Mouse (Mus musculus) Patski (cell line): ENCODE results near the gene Ddn. TPM values are rescaled to one million over a fixed set of nuclear protein-coding genes. Genes with fewer than 3 reads are reported as not detected.
"Not testable (repeated sequence)": the region's sequence is repeated elsewhere in the genome, so short reads cannot be mapped to it uniquely, and the experiment has no call there.

Source experiments
- ATAC-seq: fragments of 100-300 bp; one replicate; pipeline ENCODE4 v1.8.0; 2021
- CTCF ChIA-PET: fragments of 350-600 bp; sonication (Branson Sonifier 250); formaldehyde crosslinking; loops from one replicate; lab custom pipeline; 2022; ENCODE audit warnings: inconsistent platforms; lab: Charles Lee
- POLR2A ChIA-PET: fragments of 350-600 bp; sonication (Branson Sonifier 250); formaldehyde crosslinking; loops from one replicate; lab custom pipeline; 2022; ENCODE audit warnings: antibody characterized with exemption, inconsistent platforms; lab: Charles Lee
- DNase-seq: peaks from one replicate; pipeline ENCODE4 v3.0.0-alpha.2; 2011; ENCODE audit warnings: low read depth, low spot score
- H3K27me3 ChIP-seq: fragments of 371-371 bp; one replicate; pipeline ENCODE4 v1.5.1; 2021
- CTCF ChIP-seq: fragments of 100-300 bp; IDR thresholded peaks from one replicate; pipeline ENCODE4 v1.5.1; 2021
- in situ Hi-C: fragments of 300-500 bp; cut with MboI; formaldehyde crosslinking; loops from 3 replicates; pipeline ENCODE4 v1.11.1; 2018; ENCODE audit warnings: low pct_unique_long_range_greater_than_20kb, mixed read lengths
- polyA plus RNA-seq: library from polyadenylated mRNA; unstranded; gene quantifications from one replicate; pipeline ENCODE4 v1.2.3, GENCODE M21; 2021

Ddn gene
- polyA plus RNA-seq, 1 experiment from 2014 or later: not detected

DNA sequence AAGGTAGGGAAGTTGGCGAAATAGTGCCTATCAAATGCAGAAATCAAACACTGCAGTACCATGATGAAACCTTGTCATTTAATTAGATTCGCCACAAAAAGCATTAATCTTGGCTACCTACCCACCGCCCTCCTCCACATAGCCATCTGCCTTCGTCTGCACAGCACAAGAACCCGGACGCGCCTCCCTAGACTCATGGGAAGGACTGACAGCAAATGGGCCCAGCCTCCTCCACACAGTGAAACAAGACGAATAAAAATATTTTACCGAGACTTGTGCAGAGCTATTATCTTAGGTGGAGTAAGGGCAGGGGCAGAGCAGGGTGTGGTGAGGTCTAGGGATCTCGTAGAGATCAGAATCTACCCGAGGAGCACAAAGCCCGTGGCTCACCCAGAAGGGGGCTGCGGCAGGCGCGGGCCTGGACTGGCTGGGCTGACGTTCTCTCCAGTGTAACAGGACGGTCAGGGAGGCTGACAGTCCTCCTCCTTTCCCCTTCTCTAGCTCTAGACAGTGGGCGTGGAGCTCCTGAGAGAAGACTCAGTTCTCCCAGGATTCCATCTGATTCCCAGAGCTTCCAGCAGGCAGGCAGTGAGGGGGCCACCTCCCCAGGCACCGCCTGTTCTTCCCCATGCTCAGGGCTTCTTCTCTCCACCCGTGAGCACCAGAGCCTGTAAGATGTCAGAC lies 3.6 kb upstream of the Ddn start:
- DNase-seq (no peak), ATAC-seq (no peak)
- ChIA-PET POLR2A (no interaction called here), CTCF (interaction anchor here (0.9 to 1.5 kb wide), 2 partner anchors 18 to 149 kb away, joined by 3 to 4 read pairs; no protein-coding TSS in a partner anchor)
- no peaks in the 10 kb centered on the region for H3K27me3 ChIP-seq
- in situ Hi-C loops: no loop called here
- TF ChIP-seq CTCF: no peak

DNA sequence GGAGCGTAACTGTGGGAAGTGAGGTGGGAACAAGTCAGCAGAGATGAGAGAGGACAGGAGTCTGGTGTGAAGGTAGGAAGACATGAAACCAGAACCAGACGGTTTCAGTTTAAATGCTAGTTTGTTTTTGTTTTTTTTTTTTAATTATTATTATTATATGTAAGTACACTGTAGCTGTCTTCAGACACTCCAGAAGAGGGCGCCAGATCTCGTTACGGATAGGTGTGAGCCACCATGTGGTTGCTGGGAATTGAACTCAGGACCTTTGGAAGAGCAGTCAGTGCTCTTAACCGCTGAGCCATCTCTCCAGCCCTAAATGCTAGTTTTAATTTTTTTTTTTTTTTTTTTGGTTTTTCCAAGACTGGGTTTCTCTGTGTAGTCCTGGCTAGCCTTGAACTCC lies 922 bp upstream of the Ddn start:
- ChIA-PET POLR2A (interaction anchor here (2.0 kb wide), 1 partner anchor 12 kb away, joined by 4 read pairs; no protein-coding TSS in a partner anchor), CTCF (interaction anchor here (1.3 kb wide), 1 partner anchor 11 kb away, joined by 4 read pairs; no protein-coding TSS in a partner anchor)
- ATAC-seq, H3K27me3 ChIP-seq, DNase-seq, in situ Hi-C loops: not testable (repeated sequence)

- ATAC-seq: no peak
Measured at GRCm38 (mm10) chr15:98808651-98809134, 597 bp downstream of the Ddn start.

GRCm38 (mm10) chr15:98807895-98808650 lies 1.2 kb downstream of the Ddn start:
- in situ Hi-C loops: no loop called here
- DNase-seq: no peak
- ATAC-seq: no peak
- CTCF ChIA-PET: interaction anchor here (1.0 to 2.3 kb wide), 2 partner anchors 17 to 19 kb away, joined by 3 to 6 read pairs; no protein-coding TSS in a partner anchor
- POLR2A ChIA-PET: interaction anchor here (0.6 kb wide), 1 partner anchor 13 kb away, joined by 4 read pairs; no protein-coding TSS in a partner anchor
- H3K27me3 ChIP-seq: peaks cover 7% of the 10 kb centered on the region
- no peak for TF ChIP-seq CTCF

More at GRCm38 (mm10) chr15:98808651-98809134, 597 bp downstream of the Ddn start:
- no peak for DNase-seq
- in situ Hi-C loops: no loop called here
- H3K27me3 ChIP-seq: peaks cover 7% of the 10 kb centered on the region
- CTCF ChIA-PET: interaction anchor here (1.0 to 2.3 kb wide), 2 partner anchors 16 to 20 kb away, joined by 3 to 6 read pairs; no protein-coding TSS in a partner anchor
- POLR2A ChIA-PET: interaction anchor here (0.6 to 0.7 kb wide), 2 partner anchors 12 to 115 kb away, joined by 3 to 4 read pairs; no protein-coding TSS in a partner anchor
- TF ChIP-seq CTCF: no peak

DNA sequence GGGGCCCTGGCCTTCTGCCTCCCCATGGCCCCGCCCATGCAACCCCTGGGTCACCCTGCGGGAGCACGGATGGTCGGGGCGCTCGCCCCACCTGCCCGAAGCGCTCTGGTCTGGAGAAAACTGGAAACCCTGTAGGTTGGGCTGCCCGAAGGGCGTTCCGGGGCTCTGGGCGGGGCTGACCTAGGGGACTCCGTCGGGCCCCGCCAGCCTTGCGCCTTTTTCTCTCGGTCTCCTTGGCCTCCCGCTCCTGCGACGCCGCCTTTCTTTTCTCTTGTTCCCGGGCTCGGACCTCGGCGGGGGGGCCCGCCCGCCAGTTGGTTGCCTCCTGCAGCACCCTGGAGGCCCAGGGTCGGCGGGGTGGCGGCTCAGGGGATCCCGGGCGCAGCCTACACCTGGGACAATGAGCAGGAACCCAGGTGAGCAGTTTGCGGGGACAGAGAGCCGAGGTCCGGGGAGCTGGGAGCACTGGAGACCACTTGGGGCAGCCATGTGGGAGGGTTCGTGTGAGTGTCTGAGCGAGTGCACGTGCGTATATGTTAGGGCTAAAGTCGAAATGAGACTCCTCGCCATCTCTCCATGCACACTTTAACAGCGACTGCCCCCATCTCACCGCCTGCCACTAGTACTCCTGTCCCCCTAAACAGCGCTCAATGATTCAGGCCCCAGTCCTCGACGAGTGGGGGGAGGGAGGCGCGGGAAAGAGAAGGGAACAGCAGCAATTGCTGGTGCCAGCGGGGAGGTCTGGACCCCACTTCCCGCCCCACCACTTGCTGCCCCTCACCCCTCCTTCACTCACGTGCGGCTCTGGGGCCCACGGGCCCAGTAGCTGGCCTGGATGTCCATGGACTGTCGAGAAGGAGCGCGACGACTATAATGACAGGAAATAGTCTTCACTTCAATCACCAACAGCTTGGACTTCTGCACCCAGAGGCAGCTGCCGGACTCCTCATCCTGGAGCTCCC lies 2.2 kb downstream of the Ddn start:
- H3K27me3 ChIP-seq: peaks cover 7% of the 10 kb centered on the region
- in situ Hi-C loops: no loop called here
- TF ChIP-seq CTCF: no peak
- DNase-seq: no peak
- ATAC-seq: no peak
- ChIA-PET POLR2A (no interaction called here), CTCF (interaction anchor here (2.3 kb wide), 1 partner anchor 18 kb away, joined by 6 read pairs; no protein-coding TSS in a partner anchor)

DNA sequence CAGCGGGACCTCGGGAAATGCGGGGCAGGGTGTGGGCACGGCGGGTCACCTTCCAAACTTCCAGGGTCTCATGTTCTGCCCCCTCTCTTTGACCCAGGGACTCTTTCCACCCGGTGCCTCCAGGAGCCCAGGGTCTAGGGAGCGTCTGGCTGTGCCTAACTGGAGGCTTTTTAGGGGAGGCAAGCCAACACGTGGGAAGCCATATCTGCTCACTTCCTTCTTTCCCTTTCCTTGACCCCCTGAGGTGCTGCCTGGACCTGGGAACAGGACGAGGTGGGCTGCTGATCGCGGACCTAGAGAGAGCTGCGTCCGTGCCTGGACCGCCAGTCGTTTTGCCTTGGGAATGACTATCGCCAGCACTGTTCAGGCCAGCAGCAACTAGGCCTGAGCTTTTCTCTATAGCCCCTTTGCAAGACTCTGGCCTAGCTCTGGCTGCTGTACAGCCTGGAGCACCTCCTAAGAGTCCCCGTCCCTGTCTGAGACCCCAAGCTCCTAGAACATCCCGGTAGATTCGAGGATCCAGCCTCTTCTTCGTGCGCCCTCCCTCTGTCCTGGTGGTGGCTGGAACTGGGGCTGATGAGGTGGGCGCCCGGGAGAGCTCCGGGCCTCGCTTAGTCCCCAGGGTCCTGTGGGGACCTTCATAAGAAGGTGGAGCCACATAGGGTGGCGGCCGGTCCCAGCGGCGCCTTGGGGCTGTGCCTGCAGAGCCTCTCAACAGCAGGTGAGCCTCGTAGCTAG lies 3.0 kb downstream of the Ddn start:
- no peak for TF ChIP-seq CTCF
- CTCF ChIA-PET: no interaction called here
- H3K27me3 ChIP-seq: peaks cover 10% of the 10 kb centered on the region
- in situ Hi-C loops: no loop called here
- POLR2A ChIA-PET: no interaction called here
- DNase-seq: no peak
- no peak for ATAC-seq

DNA sequence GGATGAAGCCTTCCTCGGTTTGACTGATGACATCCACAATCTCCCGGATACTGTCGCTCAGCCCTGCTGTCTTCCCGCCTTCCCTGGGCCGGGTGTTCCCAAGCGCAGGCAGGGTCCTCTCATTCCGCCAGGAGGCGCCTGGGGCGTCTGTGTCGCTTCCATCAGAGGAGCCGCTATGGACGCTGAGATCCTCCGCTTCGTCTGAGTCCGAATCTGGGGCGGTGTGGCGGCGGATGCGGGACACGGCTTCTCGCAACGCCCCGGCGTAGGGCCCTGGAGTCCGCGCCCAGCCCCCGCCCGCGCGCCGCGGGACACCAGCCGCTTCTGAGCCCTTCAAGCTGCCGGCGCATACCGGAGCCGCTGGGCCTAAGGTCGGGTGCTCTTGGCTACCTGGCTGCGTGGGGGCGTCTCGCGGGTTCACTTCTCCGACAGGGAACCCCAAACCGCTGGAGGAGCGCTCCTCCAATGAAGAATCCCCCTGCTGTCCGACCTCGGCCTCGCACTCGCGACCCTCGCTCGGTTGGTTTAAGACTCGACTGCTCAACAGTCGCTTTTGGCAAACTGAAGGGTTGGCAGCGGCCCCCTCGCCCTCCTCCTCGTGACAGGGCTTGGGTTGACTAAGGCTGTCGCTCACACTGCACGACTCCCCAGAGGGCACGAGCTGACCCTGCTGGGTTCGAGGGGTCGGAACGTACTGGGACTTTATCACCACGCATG lies 3.8 kb downstream of the Ddn start:
- TF ChIP-seq CTCF: no peak
- POLR2A ChIA-PET: no interaction called here
- no peak for ATAC-seq
- peaks cover 12% of the 10 kb centered on the region for H3K27me3 ChIP-seq
- CTCF ChIA-PET: no interaction called here
- in situ Hi-C loops: no loop called here
- DNase-seq: no peak

GRCm38 (mm10) chr15:98804054-98804453 lies 5.2 kb downstream of the Ddn start:
- in situ Hi-C loops: no loop called here
- no peak for DNase-seq
- CTCF ChIA-PET: interaction anchor here (0.7 kb wide), 1 partner anchor 11 kb away, joined by 3 read pairs; no protein-coding TSS in a partner anchor

More at GRCm38 (mm10) chr15:98804054-98804453, 5.2 kb downstream of the Ddn start:
- TF ChIP-seq CTCF: no peak
- POLR2A ChIA-PET: no interaction called here
- peak; percentile 33 for ATAC-seq
- peaks cover 12% of the 10 kb centered on the region for H3K27me3 ChIP-seq
